Mouse (Mus musculus) stomach, embryonic 14.5 days (tissue): ENCODE measurements at regions not wholly inside any gene's neighbourhood (a gene's known extent, or its start where the extent isn't known, plus 50 kb on each side); places are given as distances from the start of the nearest gene placed in this dataset.

ENCODE experiments used
- ATAC-seq: fragments of 200-750 bp; cut with Nextera tagmentation; 2 replicates; pipeline ENCODE4 v1.8.0; 2017; ENCODE audit warnings: low read depth, moderate TSS enrichment; ENCODE audit not compliant: insufficient number of reproducible peaks, insufficient read depth, low FRiP score
- H3K27ac ChIP-seq: fragments of 300-500 bp; sonication (generic); 2 replicates; pipeline ENCODE4 v1.5.1; 2014; ENCODE audit warnings: mild to moderate bottlenecking, low read length, moderate library complexity, mixed read lengths
- H3K27me3 ChIP-seq: fragments of 300-500 bp; sonication (generic); 2 replicates; pipeline ENCODE4 v1.6.1; 2014; ENCODE audit warnings: low read length, control low read depth, mixed read lengths; ENCODE audit not compliant: control insufficient read depth, insufficient read depth
- H3K36me3 ChIP-seq: fragments of 300-500 bp; sonication (generic); 2 replicates; pipeline ENCODE4 v1.6.1; 2014; ENCODE audit warnings: mild to moderate bottlenecking, control low read depth, low read length, moderate library complexity, mixed read lengths; ENCODE audit not compliant: control insufficient read depth, insufficient read depth
- H3K4me1 ChIP-seq: fragments of 300-500 bp; sonication (generic); 2 replicates; pipeline ENCODE4 v1.6.1; 2014; ENCODE audit warnings: low read length, control low read depth, mixed read lengths; ENCODE audit not compliant: control insufficient read depth, insufficient read depth
- H3K4me2 ChIP-seq: fragments of 300-500 bp; sonication (generic); replicated peaks from 2 replicates; pipeline ENCODE4 v1.6.1; 2014; ENCODE audit warnings: low read depth, low read length, control low read depth
- H3K4me3 ChIP-seq: fragments of 300-500 bp; sonication (generic); 2 replicates; pipeline ENCODE4 v1.5.1; 2014; ENCODE audit warnings: low read depth, low read length, control low read depth
- H3K9ac ChIP-seq: fragments of 300-500 bp; sonication (generic); replicated peaks from 2 replicates; pipeline ENCODE4 v1.6.1; 2014; ENCODE audit warnings: low read depth, mild to moderate bottlenecking, control low read depth, low read length, moderate library complexity, mixed read lengths
- H3K9me3 ChIP-seq: fragments of 300-500 bp; sonication (generic); 2 replicates; pipeline ENCODE4 v1.6.1; 2016; ENCODE audit warnings: low read depth, low read length, control low read depth; ENCODE audit not compliant: control insufficient read depth
- WGBS: fragments of 180-500 bp; shearing (Covaris S2); extraction: QIAGEN DNeasy Blood & Tissue Kit; methylation state at CpG from one replicate; pipeline ENCODE4 v1.1.7; 2014; 5-methylcytosine and 5-hydroxymethylcytosine counted together

- Histone ChIP-seq H3K4me1 (0 out of 2 replicates have a peak, but pooled peaks cover 5% of the 10 kb centered on the region), H3K27ac (no peak overlapping the region), H3K4me3 (no peak overlapping the region), H3K27me3 (no peaks in the 10 kb centered on the region), H3K4me2 (no peak overlapping the region), H3K9ac (no peak overlapping the region), H3K9me3 (no peaks in the 10 kb centered on the region), H3K36me3 (no peaks in the 10 kb centered on the region)
- 89% methylated on average over 3 of the region's 3 CpGs for WGBS
- no peak for ATAC-seq
Observed at GRCm38 (mm10) chr8:6573492-6573891, 1468.3 kb upstream of the Slc10a2 start.

DNA sequence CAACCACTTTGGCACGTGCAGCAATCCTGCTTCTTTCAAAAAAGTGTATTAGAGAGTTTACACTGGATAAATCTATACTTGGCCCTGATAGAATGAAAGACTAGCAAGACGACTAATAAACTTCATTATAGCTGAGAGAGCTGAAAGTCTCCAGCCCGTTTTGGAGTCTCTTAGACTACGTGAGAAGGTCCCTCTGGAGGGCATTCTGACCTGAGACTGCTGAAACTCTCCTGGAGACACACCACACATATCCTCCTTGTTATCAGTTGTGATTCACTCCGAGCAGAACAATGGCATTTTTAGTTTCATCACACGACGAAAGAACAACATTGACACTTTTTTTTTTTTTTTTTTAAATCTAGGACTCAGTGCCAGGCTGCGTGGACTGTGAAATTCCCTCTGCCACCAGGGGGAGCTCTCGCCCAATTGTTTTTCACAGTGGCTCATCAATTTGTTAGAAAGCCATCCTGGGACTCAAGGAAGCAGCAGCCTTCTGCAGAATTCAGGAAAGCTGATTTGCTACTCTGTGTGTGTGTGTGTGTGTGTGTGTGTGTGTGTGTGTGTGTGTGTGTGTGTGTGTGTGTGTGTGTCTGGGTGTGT is 1467.0 kb upstream of the Slc10a2 start:
- Histone ChIP-seq H3K4me2 (0 out of 2 replicates have a peak overlapping the region, but pooled peaks have one; percentile 14), H3K27ac (no peak overlapping the region), H3K4me3 (no peak overlapping the region), H3K27me3 (no peaks in the 10 kb centered on the region), H3K36me3 (no peaks in the 10 kb centered on the region), H3K9me3 (no peaks in the 10 kb centered on the region), H3K4me1 (0 out of 2 replicates have a peak, but pooled peaks cover 5% of the 10 kb centered on the region), H3K9ac (no peak overlapping the region)
- ATAC-seq, result 0 out of 2 replicates have a peak, but pooled peaks have one; percentile 53
- WGBS, result 13% methylated on average over 9 of the region's 9 CpGs

- H3K4me2 ChIP-seq, result no peak overlapping the region
- H3K9ac ChIP-seq, result no peak overlapping the region
- no peaks in the 10 kb centered on the region for H3K36me3 ChIP-seq
- ATAC-seq, result no peak
- H3K9me3 ChIP-seq, result no peaks in the 10 kb centered on the region
- no peaks in the 10 kb centered on the region for H3K27me3 ChIP-seq
- H3K4me1 ChIP-seq, result no peaks in the 10 kb centered on the region
- H3K27ac ChIP-seq, result no peak overlapping the region
- no peak overlapping the region for H3K4me3 ChIP-seq
Observed at GRCm38 (mm10) chr8:6550965-6551364, 1445.8 kb upstream of the Slc10a2 start.

DNA sequence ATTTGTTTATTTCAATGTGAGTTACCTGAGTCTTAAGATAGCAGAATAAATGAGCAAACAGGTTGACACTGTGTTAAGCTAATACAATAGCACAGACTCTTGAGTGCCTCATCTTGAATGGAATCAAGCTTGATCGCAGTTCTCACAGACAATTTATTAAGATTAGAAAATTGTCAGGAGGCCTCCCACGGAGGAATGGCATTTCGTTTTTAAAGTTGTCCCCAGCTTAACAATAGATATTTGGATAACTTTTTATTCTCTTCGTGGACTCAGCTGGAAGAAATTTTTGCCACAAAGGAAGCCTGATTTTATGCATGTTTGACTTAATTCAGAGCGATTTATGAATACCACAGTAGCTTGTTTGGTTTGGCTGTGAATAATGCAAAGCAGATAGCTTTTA is 1422.0 kb upstream of the Slc10a2 start:
- no peak overlapping the region for H3K9ac ChIP-seq
- ATAC-seq, result no peak
- H3K27ac ChIP-seq, result no peak overlapping the region
- no peak overlapping the region for H3K4me2 ChIP-seq
- H3K36me3 ChIP-seq, result no peaks in the 10 kb centered on the region
- no peaks in the 10 kb centered on the region for H3K4me1 ChIP-seq
- 60% methylated on average over 5 of the region's 5 CpGs for WGBS
- no peak overlapping the region for H3K4me3 ChIP-seq
- H3K27me3 ChIP-seq, result no peaks in the 10 kb centered on the region
- H3K9me3 ChIP-seq, result no peaks in the 10 kb centered on the region

- H3K9ac ChIP-seq, result no peak overlapping the region
- H3K9me3 ChIP-seq, result no peaks in the 10 kb centered on the region
- H3K4me1 ChIP-seq, result no peaks in the 10 kb centered on the region
- H3K27me3 ChIP-seq, result no peaks in the 10 kb centered on the region
- H3K4me3 ChIP-seq, result no peak overlapping the region
- no peaks in the 10 kb centered on the region for H3K36me3 ChIP-seq
- no peak overlapping the region for H3K27ac ChIP-seq
- ATAC-seq, result no peak
- H3K4me2 ChIP-seq, result no peak overlapping the region
Observed at GRCm38 (mm10) chr8:6515882-6516682, 1410.9 kb upstream of the Slc10a2 start.

DNA sequence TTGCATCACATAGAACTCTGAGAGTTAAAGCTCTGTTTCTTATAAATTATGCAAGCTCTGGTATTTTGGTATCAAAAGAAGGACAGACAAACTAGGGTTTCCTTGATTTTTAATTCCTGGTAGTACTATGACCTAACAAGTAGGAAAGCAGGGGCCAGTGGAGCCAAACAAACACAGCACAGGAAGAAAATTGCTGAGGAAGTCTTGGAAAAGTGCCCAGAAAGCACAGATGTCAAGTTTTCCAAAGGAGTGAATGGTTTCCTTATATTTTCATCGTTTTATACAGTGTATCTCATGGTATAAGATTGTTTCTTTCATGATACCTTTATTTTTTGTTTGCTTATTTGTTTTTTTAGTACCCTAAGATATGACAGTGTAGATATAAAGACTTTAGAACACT is 1387.3 kb upstream of the Slc10a2 start:
- Histone ChIP-seq H3K9me3 (no peaks in the 10 kb centered on the region), H3K4me2 (no peak overlapping the region), H3K27ac (no peak overlapping the region), H3K4me3 (no peak overlapping the region), H3K4me1 (no peaks in the 10 kb centered on the region), H3K27me3 (no peaks in the 10 kb centered on the region), H3K9ac (no peak overlapping the region), H3K36me3 (no peaks in the 10 kb centered on the region)
- WGBS, result 32% methylated on average over 1 of the region's 1 CpGs
- no peak for ATAC-seq

- no peak for ATAC-seq
- no peak overlapping the region for H3K4me2 ChIP-seq
- H3K4me3 ChIP-seq, result no peak overlapping the region
- H3K9ac ChIP-seq, result no peak overlapping the region
- no peaks in the 10 kb centered on the region for H3K27me3 ChIP-seq
- no peak overlapping the region for H3K27ac ChIP-seq
- no peaks in the 10 kb centered on the region for H3K36me3 ChIP-seq
- WGBS, result 86% methylated on average over 1 of the region's 1 CpGs
- H3K4me1 ChIP-seq, result no peaks in the 10 kb centered on the region
- no peaks in the 10 kb centered on the region for H3K9me3 ChIP-seq
Observed at GRCm38 (mm10) chr8:6481966-6482365, 1376.8 kb upstream of the Slc10a2 start.

DNA sequence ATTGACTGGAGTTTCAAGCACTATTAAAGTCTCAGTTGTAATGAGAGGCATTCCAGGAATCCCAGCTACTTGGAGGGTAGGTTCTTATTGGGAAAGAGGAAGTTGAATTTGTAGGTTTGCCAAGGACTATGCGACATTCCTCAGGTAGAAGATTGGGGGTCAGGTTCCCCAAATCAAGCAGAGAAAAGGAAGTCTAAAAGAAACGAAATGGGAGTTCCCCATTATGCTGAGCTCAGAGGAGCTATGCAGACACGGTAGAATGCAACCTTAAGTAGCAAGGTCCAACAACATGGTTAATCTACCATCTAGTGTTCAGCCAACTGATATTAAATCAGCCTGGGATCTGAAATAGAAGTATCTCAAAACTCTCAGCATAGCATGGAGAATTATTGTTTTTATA is 1365.9 kb upstream of the Slc10a2 start:
- H3K9me3 ChIP-seq, result no peaks in the 10 kb centered on the region
- H3K27ac ChIP-seq, result no peak overlapping the region
- no peak overlapping the region for H3K9ac ChIP-seq
- H3K4me2 ChIP-seq, result no peak overlapping the region
- H3K4me1 ChIP-seq, result no peaks in the 10 kb centered on the region
- 80% methylated on average over 3 of the region's 3 CpGs for WGBS
- no peak for ATAC-seq
- no peaks in the 10 kb centered on the region for H3K27me3 ChIP-seq
- no peak overlapping the region for H3K4me3 ChIP-seq
- no peaks in the 10 kb centered on the region for H3K36me3 ChIP-seq
